Mouse (Mus musculus) neural tube, postnatal 0 days (tissue): ENCODE measurements around the gene Zfp663. TPM values are rescaled to one million over a fixed set of nuclear protein-coding genes. Genes with fewer than 3 reads are reported as not detected.

ENCODE experiments used
- polyA plus RNA-seq: library from polyadenylated mRNA; unstranded; fragments of >200 nt; fragmentation: Nextera tagmentation; extraction: Ambion mirVana; gene quantifications from 2 replicates; pipeline ENCODE4 v1.2.1, GENCODE M21; 2015

Gene Zfp663
- polyA plus RNA-seq: 0.88 and 1.8 TPM in 2 replicates

GRCm38 (mm10) chr2:165368496-165368895, at the start of gene Zfp663:
Gene Zfp663, minus strand, starts transcription at chr2:165368729.

DNA sequence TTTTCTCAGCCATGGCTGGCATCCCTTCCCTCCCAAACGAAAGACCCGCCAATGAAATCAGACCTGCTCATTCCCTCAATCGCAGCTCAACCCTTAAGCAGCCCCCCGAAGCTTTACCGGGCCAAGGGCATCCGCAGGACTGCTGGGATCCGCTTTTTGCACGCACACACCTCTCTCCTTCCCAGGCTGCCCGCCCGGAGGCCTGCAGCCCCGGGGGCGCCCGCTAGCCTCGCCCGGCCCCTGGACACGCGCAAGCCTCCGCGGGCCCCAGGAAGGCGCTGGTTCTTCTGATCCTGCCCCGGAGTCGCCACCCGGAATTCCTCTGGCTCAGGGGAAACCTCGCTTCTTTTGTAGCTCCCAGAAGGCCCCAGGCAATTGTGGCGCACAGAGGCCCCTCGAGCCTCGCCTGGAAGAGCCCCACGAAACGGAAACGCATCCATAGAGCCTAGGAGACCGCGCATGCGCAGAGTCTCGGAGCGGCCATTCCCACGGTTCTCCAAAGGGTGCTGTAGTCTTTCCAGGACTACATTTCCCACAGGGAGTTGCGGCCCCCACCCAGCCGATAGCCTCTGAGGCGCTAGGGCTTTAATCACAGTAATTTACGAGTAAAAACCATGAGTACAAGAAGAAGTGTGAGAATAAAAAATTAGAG, 19.4 kb upstream of the Zfp663 start, which contains the start of gene Zfp334:
Gene Zfp334, minus strand, starts transcription at position 416 of the 652 bp plus-strand sequence.

GRCm38 (mm10) chr2:165326304-165327190, 42.0 kb downstream of the Zfp663 start, which contains the start of gene Elmo2:
Gene Elmo2, minus strand, starts transcription at chr2:165326479.

Other genes with a start within 250 kb of the Zfp663 start
- 18.0 and 18.7 TPM in 2 replicates for gene Cdh22, start 133.9 kb downstream of the Zfp663 start, polyA plus RNA-seq
- 61.4 and 65.8 TPM in 2 replicates for gene Slc35c2, start 80.9 kb downstream of the Zfp663 start, polyA plus RNA-seq
- gene Elmo2, start 42.2 kb downstream of the Zfp663 start, polyA plus RNA-seq: 59.7 and 71.2 TPM in 2 replicates
- gene Zfp334, start 19.5 kb upstream of the Zfp663 start, polyA plus RNA-seq: 4.7 and 5.1 TPM in 2 replicates
- gene Ocstamp, start 31.7 kb upstream of the Zfp663 start, polyA plus RNA-seq: 0.06 and 0.14 TPM in 2 replicates
- 8.6 and 12.8 TPM in 2 replicates for gene Slc13a3, start 104.5 kb upstream of the Zfp663 start, polyA plus RNA-seq
- 32.4 and 34.9 TPM in 2 replicates for gene Trp53rka, start 124.6 kb upstream of the Zfp663 start, polyA plus RNA-seq
- gene Slc2a10, start 135.1 kb upstream of the Zfp663 start, polyA plus RNA-seq: 2.4 and 3.1 TPM in 2 replicates
- 9.3 and 10.0 TPM in 2 replicates for gene Eya2, start 226.3 kb upstream of the Zfp663 start, polyA plus RNA-seq